Mouse (Mus musculus) right cerebral cortex, postnatal 36 days (tissue): ENCODE results near the gene Osgep.
"Not testable (repeated sequence)": the region's sequence is repeated elsewhere in the genome, so short reads cannot be mapped to it uniquely, and the experiment has no call there.

Experiments used
- DNase-seq, 2 experiments: peaks; one replicate each; pipeline ENCODE4 v3.0.0; 2022; ENCODE audit warnings: low spot score in 2 of 2, mixed read lengths in 1 of 2

Gene Osgep

GRCm38 (mm10) chr14:50931493-50932020 lies 6.9 kb upstream of the Osgep start:
- no peak for DNase-seq

- DNase-seq = peak; percentile 99 to 100
These were observed 6.2 kb upstream of the Osgep start, which contains the start of the genes Pip4p1 and Pnp for GRCm38 (mm10) chr14:50930754-50931492. TSS of gene Pip4p1 (minus strand) at chr14:50930856. TSS of gene Pnp (plus strand) at chr14:50931082.

- DNase-seq = peak; percentile 41 to 42
These were observed 5.7 kb upstream of the Osgep start for GRCm38 (mm10) chr14:50930377-50930753.

GRCm38 (mm10) chr14:50929951-50930350 lies 5.3 kb upstream of the Osgep start:
- DNase-seq = peak in 1 of 2 experiments; percentile 14

GRCm38 (mm10) chr14:50927366-50927765 lies 2.7 kb upstream of the Osgep start:
- DNase-seq = no peak

- no peak for DNase-seq
These were observed 623 bp upstream of the Osgep start for GRCm38 (mm10) chr14:50925111-50925920.

- not testable (repeated sequence) for DNase-seq
These were observed 1.3 kb downstream of the Osgep start for GRCm38 (mm10) chr14:50923437-50923836.

- no peak for DNase-seq
These were observed 13.3 kb downstream of the Osgep start for GRCm38 (mm10) chr14:50911356-50911755.

GRCm38 (mm10) chr14:50908126-50908525 lies 16.6 kb downstream of the Osgep start:
- DNase-seq = no peak

- not testable (repeated sequence) for DNase-seq
These were observed 19.4 kb downstream of the Osgep start for GRCm38 (mm10) chr14:50905327-50905726.

GRCm38 (mm10) chr14:50904828-50905129 lies 19.9 kb downstream of the Osgep start:
- no peak for DNase-seq

GRCm38 (mm10) chr14:50903973-50904827 lies 20.5 kb downstream of the Osgep start:
- DNase-seq = no peak

GRCm38 (mm10) chr14:50897992-50898391 lies 26.7 kb downstream of the Osgep start:
- not testable (repeated sequence) for DNase-seq

GRCm38 (mm10) chr14:50897374-50897765 lies 27.3 kb downstream of the Osgep start, which contains the start of gene Klhl33:
TSS of gene Klhl33 (minus strand) at chr14:50897507.
- DNase-seq = no peak

GRCm38 (mm10) chr14:50896747-50897373 lies 27.8 kb downstream of the Osgep start:
- DNase-seq = no peak

GRCm38 (mm10) chr14:50895985-50896746 lies 28.5 kb downstream of the Osgep start:
- no peak for DNase-seq

GRCm38 (mm10) chr14:50895407-50895806 lies 29.3 kb downstream of the Osgep start:
- no peak for DNase-seq

GRCm38 (mm10) chr14:50892541-50893459 lies 31.9 kb downstream of the Osgep start:
- DNase-seq = no peak

GRCm38 (mm10) chr14:50892091-50892490 lies 32.6 kb downstream of the Osgep start:
- no peak for DNase-seq
